Mouse (Mus musculus) ES-CJ7 (cell line): ENCODE data around the gene Kyat1.
A peak's percentile ranks its signal among the peaks of the same experiment; 100 is the strongest.

Experiments used
- DNase-seq: peaks from one replicate; pipeline ENCODE4 v3.0.0; 2011; ENCODE audit warnings: low read depth, low spot score

Kyat1 gene

DNA sequence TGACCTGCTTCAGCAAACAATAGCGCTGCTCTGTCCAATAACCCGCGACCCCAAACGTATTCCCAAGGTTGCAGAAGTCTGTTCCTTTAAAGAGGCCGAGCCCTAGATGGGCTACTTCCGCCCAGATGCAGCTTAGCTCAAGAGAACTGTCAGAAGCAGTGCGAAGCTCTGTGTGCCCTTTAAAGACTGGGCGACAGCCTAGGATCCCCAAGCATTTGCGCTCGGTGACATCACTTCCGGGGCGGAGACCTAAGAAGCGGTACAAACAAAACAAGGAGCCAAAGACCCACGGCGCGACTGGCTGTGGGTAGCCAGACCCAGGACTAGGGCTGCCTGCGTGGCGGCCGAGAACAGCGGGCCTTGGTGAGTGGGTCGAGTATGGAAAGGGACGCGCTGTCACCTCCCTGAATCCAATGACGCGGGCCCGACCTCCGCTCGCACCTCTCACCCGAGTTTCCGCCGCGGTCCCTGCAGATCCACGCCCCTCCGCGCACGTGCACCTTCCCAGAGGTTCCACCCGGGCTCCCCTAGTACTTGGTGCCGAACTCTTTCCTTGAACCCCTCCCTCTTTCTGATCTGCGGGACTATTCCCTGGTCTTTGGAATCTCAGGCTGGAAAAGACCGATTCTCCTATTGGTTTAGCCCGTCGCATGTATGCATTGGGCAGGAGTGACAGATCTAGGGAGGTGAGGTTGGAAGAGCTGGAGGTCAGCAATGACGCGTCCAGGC lies at the start of gene Kyat1:
Gene Kyat1 (minus strand): TSS at position 219 of the 729 bp plus-strand sequence.
- peak; percentile 95 for DNase-seq

DNA sequence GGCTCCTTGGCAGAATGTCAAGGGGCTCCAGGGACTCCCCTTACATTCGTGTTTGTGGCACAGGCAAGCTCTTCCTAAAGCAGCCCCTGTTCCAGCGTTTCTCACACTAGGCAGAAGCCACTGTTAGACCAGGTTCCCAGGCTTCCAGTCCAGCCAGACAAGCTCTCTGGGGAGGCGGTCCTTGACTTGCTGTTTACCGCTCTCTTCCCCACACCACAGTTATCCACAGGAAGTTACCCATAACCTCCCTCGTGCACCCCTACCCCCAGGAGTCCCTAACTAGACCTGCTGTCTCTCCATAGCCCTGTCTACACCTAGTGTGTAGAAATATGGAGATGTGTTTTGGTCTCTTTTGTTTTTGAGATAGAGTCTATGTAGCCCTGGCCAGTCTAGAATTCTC lies 48.2 kb upstream of the Kyat1 start:
- no peak for DNase-seq

DNA sequence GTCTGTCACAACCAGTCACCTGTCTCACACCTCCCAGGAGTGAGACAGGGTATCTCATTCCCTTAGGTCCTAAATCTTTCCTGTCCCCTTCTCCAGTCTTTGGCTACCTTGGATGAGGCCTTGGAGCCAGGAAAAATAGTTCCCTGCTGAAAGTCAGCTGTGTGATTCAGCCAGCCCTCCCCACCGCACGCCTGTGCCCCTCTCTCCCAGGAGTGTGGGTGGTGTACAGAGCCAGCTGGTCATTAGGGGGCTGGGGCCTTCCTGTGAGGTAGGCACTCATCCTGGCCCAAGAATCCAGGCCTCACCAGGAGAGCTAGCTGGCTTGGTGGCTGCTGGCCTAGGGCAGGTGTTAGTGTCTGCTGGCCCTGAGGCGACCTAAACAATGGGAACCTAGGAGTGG lies 46.9 kb upstream of the Kyat1 start:
- DNase-seq: no peak

DNA sequence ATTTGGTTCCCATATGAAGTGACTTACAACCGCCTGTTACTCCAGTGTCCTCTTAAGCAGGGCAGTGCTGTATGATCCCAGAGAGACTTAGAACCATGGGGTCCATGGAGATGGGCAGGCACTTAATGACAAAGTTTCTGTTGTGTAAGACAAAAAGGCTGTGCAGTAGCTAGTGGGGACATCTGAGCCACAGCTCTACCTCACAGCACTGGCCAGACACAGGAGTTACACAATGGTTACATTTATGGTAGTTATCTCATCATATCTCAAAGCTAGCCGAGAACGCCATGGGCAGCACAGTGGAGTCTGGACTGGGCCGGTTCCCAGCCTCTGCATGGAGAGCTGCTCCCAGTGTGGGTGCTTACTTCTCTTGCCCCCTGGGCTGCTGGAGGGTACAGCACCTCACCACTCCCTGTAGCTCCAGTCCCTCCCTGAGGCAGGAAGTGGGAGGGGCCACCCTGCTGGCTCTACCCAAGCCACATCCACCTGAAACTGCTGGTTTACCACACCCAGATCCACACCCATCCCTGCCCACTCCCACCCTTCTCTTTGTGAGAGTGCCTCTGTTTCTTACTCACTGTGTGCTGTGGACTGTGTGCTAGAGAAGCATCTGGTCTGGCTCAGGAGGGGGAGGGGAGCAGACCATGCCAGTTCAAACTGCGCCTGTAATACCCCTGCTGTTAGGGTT lies 45.9 kb upstream of the Kyat1 start:
- DNase-seq: peak; percentile 91

DNA sequence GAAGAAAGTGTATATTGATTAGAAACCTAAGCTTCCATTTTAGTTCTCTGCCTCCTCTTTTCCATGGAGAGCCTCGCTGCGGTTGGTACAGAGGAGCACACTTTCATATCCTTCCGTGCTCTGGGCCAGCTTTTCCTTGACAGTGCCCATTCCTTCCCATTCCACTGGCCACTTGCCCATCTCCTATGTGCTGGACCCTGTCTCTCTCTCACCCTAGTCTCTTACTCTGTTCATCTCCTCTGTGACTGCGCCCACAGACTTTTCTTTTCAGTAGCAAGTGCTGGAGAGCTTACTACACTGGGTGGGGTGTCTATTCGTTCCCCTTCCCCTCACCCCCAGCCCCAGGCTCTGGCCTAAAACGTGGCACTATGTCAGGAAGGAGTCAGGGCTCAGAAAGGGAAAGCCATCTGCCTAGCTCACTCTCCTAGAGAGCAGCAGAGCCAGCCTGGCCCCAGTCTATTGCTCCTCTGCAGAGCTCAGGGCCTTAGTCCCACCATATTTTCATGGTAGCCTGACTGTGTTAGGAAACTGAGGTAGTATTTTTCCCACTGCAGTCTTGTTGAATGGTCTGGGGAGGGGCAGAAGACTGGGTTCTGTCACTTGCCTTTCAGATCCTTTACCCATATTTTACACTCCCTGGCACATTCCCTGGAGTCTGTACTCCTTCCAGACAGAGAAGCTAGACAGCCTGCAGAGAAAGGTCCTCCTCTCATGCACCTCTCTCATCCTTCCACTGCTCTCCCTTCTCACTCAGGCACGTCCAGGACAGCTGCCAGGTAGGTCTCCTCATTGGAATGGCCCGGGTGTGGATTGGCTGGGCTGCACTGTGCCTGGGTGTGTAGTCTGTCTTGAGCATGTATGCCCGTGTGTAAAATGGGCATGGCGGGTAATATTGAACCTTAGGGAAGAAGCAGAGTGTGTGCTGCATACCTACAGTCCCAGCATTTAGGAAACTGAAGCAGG lies 44.8 kb upstream of the Kyat1 start:
- no peak for DNase-seq

DNA sequence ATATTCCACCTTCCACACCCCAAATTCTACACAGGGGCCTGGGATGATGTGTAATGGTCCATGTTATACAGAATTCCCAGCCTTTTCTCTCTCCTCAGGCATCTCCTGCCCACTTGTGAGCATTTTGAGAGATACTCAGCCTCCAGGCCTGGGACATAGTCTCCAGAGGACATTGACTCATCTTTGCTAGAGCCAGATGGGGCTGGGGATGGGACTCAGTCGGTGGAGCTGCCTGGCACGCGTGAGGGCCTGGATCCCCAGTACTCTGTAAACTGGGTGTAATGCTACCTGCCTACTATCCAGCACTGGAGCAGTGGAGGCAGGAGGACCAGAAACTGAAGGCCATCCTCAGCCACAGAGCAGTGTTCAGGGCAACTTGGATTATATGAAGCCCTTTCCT lies 43.5 kb upstream of the Kyat1 start:
- DNase-seq: no peak

DNA sequence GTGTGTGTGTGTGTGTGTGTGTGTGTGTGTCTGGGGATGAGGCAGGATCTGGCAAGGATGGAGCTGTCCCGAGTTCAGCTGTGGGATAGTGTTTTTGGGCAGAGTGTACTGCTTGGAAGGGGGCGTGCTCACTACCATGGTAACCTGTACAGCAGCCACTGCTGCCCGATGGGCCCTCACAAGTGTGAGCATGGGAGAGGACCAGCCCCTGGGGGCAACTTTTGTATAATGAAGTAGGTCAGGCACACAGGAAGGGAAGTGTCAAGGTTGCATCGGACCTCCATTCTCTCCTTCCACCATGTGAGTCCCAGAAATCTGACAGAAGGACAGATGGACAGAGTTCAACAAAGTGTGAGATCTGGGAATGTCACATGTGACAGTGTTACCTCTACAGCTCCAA lies 42.0 kb upstream of the Kyat1 start:
- no peak for DNase-seq

DNA sequence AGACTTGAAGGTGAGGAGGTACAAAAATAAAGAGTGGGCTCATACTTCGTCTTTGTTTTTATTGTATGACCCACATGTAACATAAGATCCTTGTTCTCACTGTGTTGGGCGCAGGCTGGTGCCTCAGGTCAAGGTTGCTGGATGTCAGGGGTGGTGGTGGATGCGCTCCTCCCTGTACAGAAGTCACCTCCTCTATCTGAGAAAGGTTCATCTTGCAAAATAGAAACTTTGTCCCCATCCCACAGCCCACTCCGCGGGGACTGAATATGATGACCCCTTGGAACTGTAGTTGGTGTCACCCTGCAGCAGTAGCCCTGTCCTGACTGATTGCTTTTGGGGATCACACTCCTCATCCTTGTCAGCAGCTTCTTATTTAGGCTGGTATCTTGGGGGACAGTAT lies 41.4 kb upstream of the Kyat1 start:
- DNase-seq: no peak

DNA sequence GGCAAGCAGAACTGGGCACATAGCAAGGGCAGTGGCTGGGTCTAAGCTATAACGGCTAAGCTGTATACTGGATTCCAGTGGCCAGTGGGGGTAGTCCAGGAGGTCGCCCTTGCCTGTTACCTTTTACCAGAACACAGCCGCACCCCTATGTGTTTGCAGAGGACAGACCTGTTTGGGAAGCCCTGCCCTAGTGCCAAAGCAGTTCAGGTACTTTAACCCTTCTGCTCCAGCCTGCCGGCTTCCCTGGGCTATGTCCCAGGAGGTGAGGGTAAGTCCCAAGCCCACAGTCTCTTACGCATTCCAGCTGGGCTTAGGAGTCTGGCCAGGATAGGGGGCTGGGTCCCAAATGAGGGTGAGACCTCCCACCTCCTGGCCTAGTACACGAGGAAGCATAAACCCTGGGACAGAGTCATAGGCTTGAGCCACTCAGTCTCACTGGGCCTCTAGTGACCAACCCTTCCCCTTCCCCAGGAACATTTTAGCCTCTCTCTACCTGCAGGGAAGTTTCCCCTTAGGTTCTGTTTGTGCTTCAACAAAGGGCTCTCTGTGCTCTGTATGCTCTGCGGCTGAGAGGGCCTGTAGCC lies 39.0 kb upstream of the Kyat1 start:
- no peak for DNase-seq

DNA sequence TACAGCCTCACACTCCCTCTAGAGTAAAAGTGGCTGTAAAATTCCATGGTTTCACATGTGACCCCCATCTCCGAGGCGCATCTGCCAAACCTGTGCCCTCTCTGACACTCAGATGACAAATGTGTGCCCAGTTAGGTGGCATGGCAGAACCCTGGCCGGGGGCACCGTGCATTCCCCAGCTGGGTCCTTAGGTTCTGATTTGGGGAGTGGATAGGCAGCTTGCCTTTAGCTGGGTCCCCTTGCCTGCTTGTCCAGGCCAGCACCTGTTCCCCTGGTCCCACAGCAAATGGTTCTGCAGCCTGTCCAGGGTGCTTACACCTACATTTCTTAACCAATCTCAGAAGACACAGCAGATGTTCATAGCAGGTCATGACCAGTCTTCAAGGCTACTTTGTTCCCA lies 37.7 kb upstream of the Kyat1 start:
- DNase-seq: no peak

DNA sequence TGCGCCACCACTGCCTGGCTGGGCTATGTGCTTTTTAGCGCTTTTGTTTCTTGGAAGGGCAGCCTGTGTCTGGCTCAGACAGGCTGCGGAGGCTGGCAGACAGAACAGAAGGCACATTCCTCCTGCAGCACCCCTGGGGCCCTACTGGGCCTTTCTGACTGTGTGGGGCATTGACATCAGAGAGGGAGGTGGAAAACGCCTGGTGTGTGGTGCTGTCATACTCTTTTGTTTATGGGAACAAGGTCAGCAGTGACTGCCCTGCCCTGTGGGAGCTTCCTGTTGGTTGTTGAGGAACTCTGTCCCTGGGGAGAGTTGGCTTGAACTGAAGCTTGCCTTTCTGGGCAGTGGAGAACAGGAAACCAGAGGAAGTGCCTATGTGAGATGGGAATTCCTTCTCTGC lies 36.9 kb upstream of the Kyat1 start:
- peak; percentile 82 for DNase-seq

DNA sequence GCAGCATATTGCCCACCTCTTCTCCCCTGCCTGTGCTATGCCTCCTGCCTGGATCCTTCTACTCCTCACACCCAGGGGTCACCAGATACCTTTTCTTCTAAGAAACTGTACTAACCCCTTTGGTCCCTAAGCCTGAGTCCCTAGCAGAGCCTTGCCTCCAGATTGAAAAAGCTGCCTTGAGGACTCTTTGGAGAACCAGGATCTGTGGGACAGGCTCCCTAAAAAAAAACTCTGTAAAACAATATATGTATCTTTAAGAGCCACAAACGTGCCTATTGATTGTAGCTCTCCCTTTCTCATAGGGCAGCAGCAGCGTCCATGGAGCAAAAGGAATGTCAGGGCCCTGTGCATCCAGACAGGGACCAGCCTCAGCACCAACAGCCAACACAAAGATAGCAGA lies 34.6 kb upstream of the Kyat1 start, which contains the start of gene Gm28035:
Gene Gm28035 (plus strand): TSS at position 301 of the 400 bp plus-strand sequence.
- DNase-seq: no peak

DNA sequence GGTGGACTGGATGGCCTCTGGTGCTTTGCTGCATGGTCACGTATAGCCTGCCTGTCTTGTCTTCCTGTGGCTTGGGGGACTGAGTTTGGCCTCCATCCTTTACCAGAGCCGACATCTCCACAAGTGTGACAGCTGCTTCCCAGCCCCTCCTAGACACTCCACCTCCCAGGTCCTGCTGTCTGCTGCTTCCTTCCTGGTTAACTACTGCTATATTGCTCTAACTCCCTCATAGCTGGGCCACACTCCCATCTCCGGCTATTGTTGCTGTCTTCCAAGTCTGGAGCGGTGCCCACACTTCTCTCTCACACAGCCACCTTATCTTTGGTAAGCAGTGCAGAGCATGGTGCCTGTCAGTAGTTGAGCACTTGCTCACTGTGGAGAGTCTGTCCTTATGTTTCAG lies 34.1 kb upstream of the Kyat1 start:
- DNase-seq: no peak

DNA sequence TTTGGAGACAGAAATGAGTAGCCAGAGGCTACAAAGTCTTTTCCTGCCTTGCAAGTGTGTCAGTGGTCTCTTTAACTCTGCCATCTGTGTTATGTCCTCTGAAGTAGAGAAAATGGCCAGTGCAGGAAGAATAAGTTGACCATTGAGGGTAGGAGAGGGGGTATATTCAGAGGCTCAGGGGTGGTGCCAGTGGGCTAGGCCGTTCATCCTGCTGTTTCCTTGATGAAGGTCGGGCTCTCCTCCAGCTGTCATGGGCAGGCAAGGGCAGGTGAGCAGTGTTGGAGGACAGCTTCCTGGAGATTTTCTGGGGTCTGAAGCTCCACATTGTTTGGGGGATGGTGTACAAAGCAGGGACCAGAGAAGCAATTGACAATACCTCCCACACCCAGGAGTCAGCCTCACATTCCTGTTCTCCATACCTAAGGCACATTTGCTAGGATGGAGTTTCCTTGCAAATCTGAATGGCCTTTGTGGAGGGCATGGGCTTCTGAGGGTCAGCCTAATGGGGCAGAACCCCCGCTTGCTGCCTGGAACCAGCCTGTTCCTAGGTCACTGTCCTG lies 33.3 kb upstream of the Kyat1 start:
- DNase-seq: no peak

DNA sequence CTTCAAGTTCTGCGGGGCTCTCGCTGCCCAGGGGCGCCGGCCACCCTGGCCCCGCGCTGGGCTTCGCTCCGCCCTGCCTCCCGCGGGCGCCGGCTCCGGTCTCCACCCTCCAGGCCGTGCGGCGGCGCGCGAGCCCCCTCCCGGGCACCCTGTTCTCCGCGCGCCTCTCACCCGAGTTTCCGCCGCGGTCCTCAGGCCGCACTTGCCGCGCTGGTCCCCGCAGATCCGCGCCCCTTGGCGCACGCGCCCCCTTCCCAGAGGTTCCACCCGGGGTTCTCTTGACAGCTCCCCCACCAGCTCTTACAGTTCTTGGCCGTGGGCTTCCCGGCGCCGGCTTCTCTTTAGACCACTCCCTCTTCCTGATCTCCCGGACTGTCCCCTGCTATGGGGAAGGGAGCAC lies 32.2 kb upstream of the Kyat1 start:
- peak; percentile 55 for DNase-seq

DNA sequence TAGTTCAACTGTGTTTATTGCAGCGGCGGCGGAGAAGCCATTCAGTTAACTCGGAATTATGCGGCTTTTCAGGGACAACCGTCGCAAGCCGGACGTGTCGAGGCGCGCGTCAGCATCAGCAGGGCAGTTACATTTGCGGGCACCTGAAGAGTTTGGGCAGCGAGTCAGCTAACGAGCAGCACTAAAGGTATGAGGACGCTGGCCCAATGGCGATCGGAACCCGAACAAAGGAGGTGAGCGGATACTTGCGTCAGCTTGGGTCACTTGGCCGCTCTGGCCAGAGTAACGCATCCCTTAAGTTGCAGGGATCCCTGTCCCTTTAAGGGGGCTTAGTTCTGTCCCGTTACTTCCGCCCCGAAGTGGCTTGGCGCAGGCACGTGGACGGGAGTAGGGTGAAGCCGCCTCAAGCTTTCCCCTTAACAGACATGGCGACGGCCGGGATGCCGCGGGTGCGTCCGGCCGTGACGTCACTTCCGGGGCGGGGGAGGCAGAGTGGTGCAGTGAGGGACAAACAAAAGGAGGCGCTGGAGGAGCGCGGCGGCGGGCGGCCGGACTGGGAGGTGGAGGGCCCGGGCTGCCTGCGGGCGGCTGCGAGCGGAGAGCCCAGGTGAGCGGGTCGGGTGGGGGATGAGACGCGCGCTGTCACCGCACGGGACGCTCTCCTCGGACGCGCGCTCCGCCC lies 31.7 kb upstream of the Kyat1 start, which contains the start of gene Lrrc8a:
Gene Lrrc8a (plus strand): TSS at position 517 of the 682 bp plus-strand sequence.
- DNase-seq: peak; percentile 98

DNA sequence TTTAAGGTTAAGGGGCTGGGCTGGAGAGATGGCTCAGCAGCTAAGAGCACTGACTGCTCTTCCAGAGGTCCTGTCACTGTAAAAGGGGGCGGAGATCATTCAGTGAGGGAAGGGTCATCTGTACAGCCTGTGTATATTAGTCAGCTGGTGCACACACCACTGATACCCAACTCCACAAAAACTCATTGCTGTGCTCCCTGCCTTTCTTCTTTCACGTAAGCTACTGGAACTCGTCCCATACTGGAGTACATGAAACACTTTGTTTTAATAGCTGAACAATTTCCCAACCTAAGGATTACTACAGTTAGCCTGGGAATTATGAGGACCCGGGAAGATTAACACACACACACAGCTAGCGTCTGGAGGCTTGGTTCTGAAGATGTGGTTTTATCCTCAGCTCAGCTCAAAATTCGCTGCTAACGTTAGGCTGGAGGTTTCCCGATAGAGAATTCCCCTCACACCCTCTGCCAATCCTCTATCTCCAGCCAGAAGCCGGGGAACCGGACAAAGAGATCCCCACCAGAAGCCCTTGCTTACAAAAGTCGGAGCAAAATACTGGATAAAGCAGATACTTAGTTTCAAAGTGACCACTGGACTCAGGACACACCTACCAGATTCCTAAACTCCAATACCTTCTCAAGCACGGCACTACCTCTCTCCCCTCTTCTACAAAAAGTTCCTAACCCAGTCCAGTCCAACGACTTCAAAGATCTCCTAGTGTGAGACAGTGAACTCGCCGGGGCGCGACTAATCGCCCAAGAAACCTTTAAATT lies 31.0 kb upstream of the Kyat1 start:
- no peak for DNase-seq

DNA sequence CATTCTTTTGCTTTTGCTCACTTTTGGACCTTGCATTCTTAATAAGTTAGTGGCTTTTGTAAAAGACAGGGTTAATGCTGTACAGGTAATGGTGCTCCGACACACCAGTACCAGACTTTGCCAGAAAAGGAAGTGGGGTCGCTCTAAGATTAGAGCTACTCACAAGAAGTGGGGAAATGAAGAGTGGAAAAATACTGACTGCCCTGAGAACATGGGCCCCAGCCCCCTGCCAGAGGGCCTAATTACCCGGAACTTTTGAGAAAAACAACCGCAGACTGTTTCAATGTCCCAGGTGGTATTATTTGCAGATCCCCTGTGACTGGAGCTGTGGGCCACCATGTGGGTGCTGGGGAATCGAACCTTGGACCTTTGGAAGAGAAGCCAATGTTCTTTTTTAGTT lies 29.9 kb upstream of the Kyat1 start:
- no peak for DNase-seq

DNA sequence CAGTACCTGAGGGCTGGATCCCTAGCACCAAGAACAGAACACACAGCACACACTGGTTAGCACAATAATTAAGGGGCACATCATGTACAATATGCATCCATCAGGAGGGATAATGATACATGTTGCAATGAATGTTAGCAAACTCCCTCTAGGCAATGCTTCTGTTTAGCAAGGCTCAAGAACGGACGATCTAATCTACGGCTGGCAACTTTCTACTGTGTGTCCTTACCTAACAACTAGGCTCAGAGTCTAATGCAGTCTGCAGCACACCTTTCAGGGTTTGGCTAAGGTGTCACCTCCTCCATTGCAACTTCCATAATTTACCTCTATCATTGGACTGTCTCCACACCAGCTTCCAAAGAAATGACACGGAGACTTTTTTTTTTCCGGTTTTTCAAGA lies 10.6 kb upstream of the Kyat1 start:
- DNase-seq: no peak

DNA sequence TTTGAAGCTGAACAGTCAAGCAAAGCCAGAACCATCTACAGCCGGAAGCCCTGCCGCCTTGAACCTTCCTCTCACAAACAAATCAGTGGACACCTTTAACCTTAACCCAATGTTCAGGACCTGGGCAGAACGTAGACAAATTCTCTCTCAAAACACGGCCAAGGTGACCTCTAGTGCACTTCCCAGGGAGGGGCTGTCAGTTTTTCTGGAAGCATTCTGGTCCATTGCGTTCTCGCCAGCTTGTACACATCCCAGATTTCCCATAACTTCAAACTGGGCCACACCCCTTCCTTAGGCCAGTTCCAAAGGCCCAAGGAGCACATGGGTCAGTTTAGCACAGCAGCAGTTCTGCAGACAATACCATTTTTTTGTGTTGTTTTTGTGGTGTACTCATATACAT lies 9.8 kb upstream of the Kyat1 start:
- DNase-seq: no peak
